In genomic region chr11:89319675-89320074, GRCm38 (mm10) we compare ENCODE assay signal across 17 mouse cellular contexts. TPM values are rescaled to one million over a fixed set of nuclear protein-coding genes. Genes with fewer than 3 reads are reported as not detected.
"Had no signal": no experiment of that assay in that cellular context is flagged by ENCODE, and none has a peak within 500 bp of the region (broad histone marks: within the 10 kb centered on the region; RNA-seq: fewer than 3 reads in every experiment).

No protein-coding gene starts in this region.

- H3K9me3 ChIP-seq: neural tube, embryonic 15.5 days; stomach, embryonic 15.5 days had no signal

- H3K27me3 ChIP-seq: stomach, embryonic 15.5 days had no signal

- H3K4me2 ChIP-seq: neural tube, embryonic 15.5 days; stomach, embryonic 15.5 days had no signal

- H3K27ac ChIP-seq: neural tube, embryonic 15.5 days; stomach, embryonic 15.5 days; stomach, postnatal 0 days had no signal

- H3K4me1 ChIP-seq: stomach, embryonic 15.5 days had no signal

- DNase-seq: retina, postnatal 1 day; right cerebral cortex, adult 18-20 months; right cerebral cortex, postnatal 14 days; right cerebral cortex, postnatal 25 days; right cerebral cortex, postnatal 4 days; spleen, adult 18-20 months; thymus, adult 18-20 months; thymus, adult 2 months; thymus, postnatal 14 days; thymus, postnatal 25 days; thymus, postnatal 36 days; thymus, postnatal 4 days had no signal

- H3K36me3 ChIP-seq: neural tube, embryonic 15.5 days; stomach, embryonic 15.5 days had no signal

- H3K9ac ChIP-seq: neural tube, embryonic 15.5 days; stomach, embryonic 15.5 days had no signal

- H3K4me3 ChIP-seq: neural tube, embryonic 15.5 days; stomach, embryonic 15.5 days had no signal

RNA-seq across cellular contexts. Expression of gene Nog, which starts 17.5 kb away (rescaled TPM):
- total RNA-seq: neutrophil, adult 5-6 weeks had no signal
- polyA plus RNA-seq: testis, adult 2 months had no signal
